In genomic region chr1:157074371-157074770, GRCm38 (mm10) we compare ENCODE assay signal across 20 mouse cellular contexts. TPM values are rescaled to one million over a fixed set of nuclear protein-coding genes. Genes with fewer than 3 reads are reported as not detected.
"Had no signal": no experiment of that assay in that cellular context is flagged by ENCODE, and none has a peak within 500 bp of the region (broad histone marks: within the 10 kb centered on the region; RNA-seq: fewer than 3 reads in every experiment).

No protein-coding gene starts in this region.

- H3K4me1 ChIP-seq: neural tube, embryonic 12.5 days had no signal

- H3K4me2 ChIP-seq: kidney, embryonic 15.5 days; limb, embryonic 12.5 days; liver, embryonic 13.5 days; lung, embryonic 15.5 days; midbrain, embryonic 13.5 days; neural tube, embryonic 12.5 days; stomach, embryonic 15.5 days had no signal

- H3K27me3 ChIP-seq: liver, embryonic 13.5 days; lung, embryonic 15.5 days; neural tube, embryonic 12.5 days; stomach, embryonic 15.5 days had no signal

- ATAC-seq: midbrain, embryonic 13.5 days had no signal

- DNase-seq: layer of hippocampus, adult 9-11 months; layer of hippocampus, postnatal 36 days; liver; liver, embryonic 13.5 days; retina, postnatal 1 day; right cerebral cortex, postnatal 4 days; spleen, adult 18-20 months; thymus, postnatal 25 days had no signal

- H3K36me3 ChIP-seq: kidney, embryonic 15.5 days; limb, embryonic 12.5 days; liver, embryonic 13.5 days; lung, embryonic 15.5 days; midbrain, embryonic 13.5 days; neural tube, embryonic 12.5 days; stomach, embryonic 15.5 days had no signal

- H3K9ac ChIP-seq: kidney, embryonic 15.5 days; limb, embryonic 12.5 days; liver, embryonic 13.5 days; liver, postnatal 0 days; lung, embryonic 15.5 days; midbrain, embryonic 13.5 days; neural tube, embryonic 12.5 days; stomach, embryonic 15.5 days had no signal

- H3K4me3 ChIP-seq: kidney, embryonic 15.5 days; limb, embryonic 12.5 days; liver, embryonic 13.5 days; lung, embryonic 15.5 days; midbrain, embryonic 13.5 days; neural tube, embryonic 12.5 days; stomach, embryonic 15.5 days had no signal

- H3K27ac ChIP-seq: kidney, embryonic 15.5 days; limb, embryonic 12.5 days; liver, embryonic 13.5 days; lung, embryonic 15.5 days; midbrain, embryonic 13.5 days; neural tube, embryonic 12.5 days had no signal

- H3K9me3 ChIP-seq: kidney, embryonic 15.5 days; limb, embryonic 12.5 days; liver, embryonic 13.5 days; lung, embryonic 15.5 days; midbrain, embryonic 13.5 days; neural tube, embryonic 12.5 days; stomach, embryonic 15.5 days had no signal

RNA-seq across cellular contexts. Expression of gene Tex35, which starts 34.1 kb away (rescaled TPM):
- total RNA-seq: layer of hippocampus, postnatal 36 days; left cerebral cortex, adult 8-10 months; left cerebral cortex, postnatal 25 days; megakaryocyte-erythroid progenitor cell, adult 5-6 weeks; neutrophil, adult 5-6 weeks had no signal
- polyA plus RNA-seq: kidney, embryonic 15.5 days; limb, embryonic 12.5 days; liver, embryonic 13.5 days; liver, postnatal 0 days; lung, embryonic 15.5 days; midbrain, embryonic 13.5 days; neural tube, embryonic 12.5 days; stomach, embryonic 15.5 days; urinary bladder, adult 2 months had no signal
